Comparison of ENCODE assay signal across 12 mouse cellular contexts in genomic region chr3:89631750-89632149, GRCm38 (mm10).
DNase-seq lines count a peak whose midpoint lies in the region; ATAC-seq lines count a peak whose summit lies in the region.
"Had no signal": no experiment of that assay in that cellular context is flagged by ENCODE, and none has a peak within 500 bp of the region (broad histone marks: within the 10 kb centered on the region; RNA-seq: fewer than 3 reads in every experiment).

No protein-coding gene starts in this region.

- H3K9me3 ChIP-seq in limb, embryonic 13.5 days, result no peaks in the 10 kb centered on the region
- H3K9me3 ChIP-seq in stomach, embryonic 15.5 days, result no peaks in the 10 kb centered on the region
- no peaks in the 10 kb centered on the region for H3K9me3 ChIP-seq in forebrain, embryonic 16.5 days (ENCODE audit: control insufficient read depth, low read length)

- H3K4me3 ChIP-seq in limb, embryonic 13.5 days, result no peak overlapping the region
- no peak overlapping the region for H3K4me3 ChIP-seq in stomach, embryonic 15.5 days (replicated peaks)
- no peak overlapping the region for H3K4me3 ChIP-seq in forebrain, embryonic 16.5 days (replicated peaks; ENCODE audit: low read length)
- H3K4me3 ChIP-seq: megakaryocyte, embryonic 14.5 days had no signal

- H3K27me3 ChIP-seq in limb, embryonic 13.5 days, result no peaks in the 10 kb centered on the region
- no peaks in the 10 kb centered on the region for H3K27me3 ChIP-seq in stomach, embryonic 15.5 days (replicated peaks)
- no peaks in the 10 kb centered on the region for H3K27me3 ChIP-seq in forebrain, embryonic 16.5 days (replicated peaks; ENCODE audit: control insufficient read depth, insufficient read depth, low read length)

- no peak for ATAC-seq in limb, embryonic 13.5 days (ENCODE audit: low FRiP score, low read depth)
- ATAC-seq in stomach, embryonic 15.5 days (ENCODE audit: insufficient read depth, low FRiP score, low read depth), result no peak
- ATAC-seq in forebrain, embryonic 16.5 days, result no peak
- ATAC-seq: CD4-positive, CD25-positive, alpha-beta regulatory T cell, adult 4 months had no signal

- DNase-seq in kidney, adult 11 months, result peak; percentile 17
- DNase-seq in kidney, adult 18-20 months, result no peak
- peak; percentile 13 to 43 for DNase-seq in heart, postnatal 36 days
- no peak for DNase-seq in testis, postnatal 10 days (ENCODE audit: low spot score)
- DNase-seq: adrenal gland, adult 8-10 months; liver; retina, postnatal 1 day had no signal

- H3K36me3 ChIP-seq in limb, embryonic 13.5 days, result no peaks in the 10 kb centered on the region
- H3K36me3 ChIP-seq in stomach, embryonic 15.5 days, result no peaks in the 10 kb centered on the region
- no peaks in the 10 kb centered on the region for H3K36me3 ChIP-seq in forebrain, embryonic 16.5 days (ENCODE audit: control insufficient read depth, insufficient read depth)

- peak overlapping the region; percentile 39; the same call in 1 of the 2 replicates for H3K27ac ChIP-seq in limb, embryonic 13.5 days
- peak overlapping the region; percentile 72 for H3K27ac ChIP-seq in stomach, embryonic 15.5 days
- H3K27ac ChIP-seq in forebrain, embryonic 16.5 days (ENCODE audit: low read length), result no peak overlapping the region

- H3K4me1 ChIP-seq in limb, embryonic 13.5 days, result peaks cover 10% of the 10 kb centered on the region
- peaks cover 15% of the 10 kb centered on the region for H3K4me1 ChIP-seq in stomach, embryonic 15.5 days
- peaks cover 2% of the 10 kb centered on the region for H3K4me1 ChIP-seq in forebrain, embryonic 16.5 days (replicated peaks; ENCODE audit: control insufficient read depth, insufficient read depth, low read length)
- H3K4me1 ChIP-seq: megakaryocyte, embryonic 14.5 days had no signal

- 67% methylated on average over 5 of the region's 5 CpGs for WGBS in limb, embryonic 13.5 days
- 43% methylated on average over 5 of the region's 5 CpGs for WGBS in stomach, embryonic 15.5 days
- WGBS in forebrain, embryonic 16.5 days, result 86% methylated on average over 5 of the region's 5 CpGs

- no peak overlapping the region for H3K4me2 ChIP-seq in limb, embryonic 13.5 days (replicated peaks)
- no peak overlapping the region for H3K4me2 ChIP-seq in stomach, embryonic 15.5 days
- H3K4me2 ChIP-seq in forebrain, embryonic 16.5 days (ENCODE audit: low read length), result no peak overlapping the region

- intact Hi-C loops in heart, postnatal 36 days (cut with DNase I), result no loop called here

- H3K9ac ChIP-seq in limb, embryonic 13.5 days, result no peak overlapping the region
- no peak overlapping the region for H3K9ac ChIP-seq in stomach, embryonic 15.5 days
- no peak overlapping the region for H3K9ac ChIP-seq in forebrain, embryonic 16.5 days (replicated peaks; ENCODE audit: low read depth, low read length)

Comparison
In these comparisons a context has a peak if more than half of its experiments do, and no peak if none do; other contexts are left out.
1. DNase-seq: peak in kidney, adult 11 months (single experiment) and heart, postnatal 36 days (2 of 2); none in kidney, adult 18-20 months (single experiment) and testis, postnatal 10 days (single experiment).